25 mouse cellular contexts compared by ENCODE assay signal in genomic region chr17:12728536-12728935, GRCm38 (mm10). TPM values are rescaled to one million over a fixed set of nuclear protein-coding genes. Genes with fewer than 3 reads are reported as not detected.
DNase-seq lines count a peak whose midpoint lies in the region; ATAC-seq lines count a peak whose summit lies in the region.
"Had no signal": no experiment of that assay in that cellular context is flagged by ENCODE, and none has a peak within 500 bp of the region (broad histone marks: within the 10 kb centered on the region; RNA-seq: fewer than 3 reads in every experiment).

No protein-coding gene starts in this region.

- H3K9ac ChIP-seq in forebrain, embryonic 14.5 days (ENCODE audit: low read length), result no peak overlapping the region
- no peak overlapping the region for H3K9ac ChIP-seq in forebrain, embryonic 11.5 days (ENCODE audit: low read length)
- no peak overlapping the region for H3K9ac ChIP-seq in hindbrain, embryonic 16.5 days (ENCODE audit: low read depth, low read length)
- H3K9ac ChIP-seq in hindbrain, embryonic 13.5 days, result no peak overlapping the region
- H3K9ac ChIP-seq: liver, embryonic 15.5 days; lung, embryonic 15.5 days; midbrain, embryonic 15.5 days had no signal

- peaks cover 6% of the 10 kb centered on the region; the same call in 1 of the 2 replicates for H3K4me1 ChIP-seq in forebrain, embryonic 14.5 days (ENCODE audit: control insufficient read depth, insufficient read depth, low read length)
- H3K4me1 ChIP-seq in forebrain, embryonic 11.5 days (replicated peaks; ENCODE audit: control insufficient read depth, insufficient read depth, low read length), result no peaks in the 10 kb centered on the region
- peaks cover 14% of the 10 kb centered on the region for H3K4me1 ChIP-seq in hindbrain, embryonic 16.5 days (ENCODE audit: control insufficient read depth, insufficient read depth, low read depth, low read length)
- H3K4me1 ChIP-seq in hindbrain, embryonic 13.5 days (replicated peaks), result peaks cover 30% of the 10 kb centered on the region
- H3K4me1 ChIP-seq: forebrain, embryonic 10.5 days; midbrain, embryonic 15.5 days had no signal

- peak; percentile 39 for DNase-seq in forebrain, embryonic 14.5 days (ENCODE audit: low spot score)
- no peak for DNase-seq in forebrain, embryonic 11.5 days (ENCODE audit: low spot score)
- peak; percentile 76 for DNase-seq in adipocyte (ENCODE audit: low spot score)
- DNase-seq in cerebellum, postnatal 14 days, result peak; percentile 65 to 66
- no peak for DNase-seq in ovary, postnatal 14 days (ENCODE audit: low spot score)
- DNase-seq: adrenal gland, adult 8-10 months; gastrocnemius, postnatal 25 days; heart, postnatal 14 days; liver; lung, postnatal 36 days; right cerebral cortex, adult 18-20 months; right cerebral cortex, postnatal 4 days; thymus, postnatal 4 days had no signal

- no peaks in the 10 kb centered on the region for H3K27me3 ChIP-seq in forebrain, embryonic 14.5 days (replicated peaks; ENCODE audit: control insufficient read depth, insufficient read depth, low read length)
- no peaks in the 10 kb centered on the region for H3K27me3 ChIP-seq in forebrain, embryonic 11.5 days (ENCODE audit: control insufficient read depth, insufficient read depth, low read length)
- H3K27me3 ChIP-seq in hindbrain, embryonic 16.5 days (replicated peaks; ENCODE audit: control insufficient read depth, insufficient read depth, low read length), result no peaks in the 10 kb centered on the region
- H3K27me3 ChIP-seq in hindbrain, embryonic 13.5 days, result no peaks in the 10 kb centered on the region
- H3K27me3 ChIP-seq: lung, embryonic 15.5 days; midbrain, embryonic 15.5 days had no signal

- no peak for ATAC-seq in forebrain, embryonic 14.5 days
- no peak for ATAC-seq in forebrain, embryonic 11.5 days (replicated peaks; ENCODE audit: low FRiP score)
- 0 out of 2 replicates have a peak, but pooled peaks have one; percentile 24 for ATAC-seq in hindbrain, embryonic 16.5 days
- no peak for ATAC-seq in hindbrain, embryonic 13.5 days (ENCODE audit: low FRiP score)
- ATAC-seq in megakaryocyte, adult 5-6 weeks (ENCODE audit: poor library complexity, severe bottlenecking), result no peak
- ATAC-seq: intestine, postnatal 0 days; midbrain, embryonic 15.5 days had no signal

- H3K4me2 ChIP-seq in forebrain, embryonic 14.5 days (ENCODE audit: low read length), result no peak overlapping the region
- no peak overlapping the region for H3K4me2 ChIP-seq in forebrain, embryonic 11.5 days (ENCODE audit: low read depth, low read length, severe bottlenecking)
- H3K4me2 ChIP-seq in hindbrain, embryonic 16.5 days (ENCODE audit: low read length), result no peak overlapping the region
- no peak overlapping the region for H3K4me2 ChIP-seq in hindbrain, embryonic 13.5 days
- H3K4me2 ChIP-seq: liver, embryonic 15.5 days; lung, embryonic 15.5 days; midbrain, embryonic 15.5 days had no signal

- H3K4me3 ChIP-seq in forebrain, embryonic 14.5 days (ENCODE audit: low read depth, low read length), result no peak overlapping the region
- H3K4me3 ChIP-seq in forebrain, embryonic 11.5 days (ENCODE audit: low read depth, low read length), result no peak overlapping the region
- H3K4me3 ChIP-seq in hindbrain, embryonic 16.5 days (ENCODE audit: low read length), result no peak overlapping the region
- no peak overlapping the region for H3K4me3 ChIP-seq in hindbrain, embryonic 13.5 days
- H3K4me3 ChIP-seq: forebrain, embryonic 10.5 days; left cerebral cortex, adult 2 months; limb, embryonic 10.5 days; liver, embryonic 15.5 days; lung, embryonic 15.5 days; midbrain, embryonic 15.5 days had no signal

- H3K9me3 ChIP-seq in forebrain, embryonic 14.5 days (replicated peaks; ENCODE audit: control insufficient read depth, low read length), result no peaks in the 10 kb centered on the region
- H3K9me3 ChIP-seq in forebrain, embryonic 11.5 days (ENCODE audit: control insufficient read depth, low read length), result no peaks in the 10 kb centered on the region
- H3K9me3 ChIP-seq in hindbrain, embryonic 16.5 days (ENCODE audit: control insufficient read depth, low read length), result no peaks in the 10 kb centered on the region
- no peaks in the 10 kb centered on the region for H3K9me3 ChIP-seq in hindbrain, embryonic 13.5 days
- H3K9me3 ChIP-seq: forebrain, embryonic 10.5 days; limb, embryonic 10.5 days; liver, embryonic 15.5 days; lung, embryonic 15.5 days; midbrain, embryonic 15.5 days had no signal

- 42% methylated on average over 1 of the region's 1 CpGs for WGBS in forebrain, embryonic 14.5 days
- WGBS in forebrain, embryonic 11.5 days, result 72% methylated on average over 1 of the region's 1 CpGs
- 40% methylated on average over 1 of the region's 1 CpGs for WGBS in hindbrain, embryonic 16.5 days
- WGBS in hindbrain, embryonic 13.5 days, result 39% methylated on average over 1 of the region's 1 CpGs

- peaks cover 55% of the 10 kb centered on the region for H3K36me3 ChIP-seq in forebrain, embryonic 14.5 days (ENCODE audit: control insufficient read depth, insufficient read depth, low read length)
- H3K36me3 ChIP-seq in forebrain, embryonic 11.5 days (ENCODE audit: control insufficient read depth, insufficient read depth, low read length), result peaks cover under 1% of the 10 kb centered on the region; the same call in 1 of the 2 replicates
- peaks cover 11% of the 10 kb centered on the region for H3K36me3 ChIP-seq in hindbrain, embryonic 16.5 days (ENCODE audit: control insufficient read depth, insufficient read depth, low read length)
- H3K36me3 ChIP-seq in hindbrain, embryonic 13.5 days, result peaks cover 57% of the 10 kb centered on the region

- H3K27ac ChIP-seq in forebrain, embryonic 14.5 days (ENCODE audit: low read depth, low read length), result no peak overlapping the region
- H3K27ac ChIP-seq in forebrain, embryonic 11.5 days (ENCODE audit: low read depth, low read length), result no peak overlapping the region
- no peak overlapping the region for H3K27ac ChIP-seq in hindbrain, embryonic 16.5 days (ENCODE audit: low read depth, low read length)
- H3K27ac ChIP-seq in hindbrain, embryonic 13.5 days, result no peak overlapping the region
- H3K27ac ChIP-seq: forebrain, embryonic 10.5 days; left cerebral cortex, adult 2 months; limb, embryonic 10.5 days; liver, embryonic 15.5 days; lung, embryonic 15.5 days; midbrain, embryonic 15.5 days had no signal

RNA-seq across cellular contexts. Expression of gene Igf2r, which starts 40.9 kb away (rescaled TPM):
- 9.6 and 10.9 TPM in 2 replicates for polyA plus RNA-seq in forebrain, embryonic 14.5 days (2014; fragmentation: Nextera tagmentation; extraction: Ambion mirVana)
- polyA plus RNA-seq in forebrain, embryonic 11.5 days (2014; fragmentation: Nextera tagmentation; extraction: Ambion mirVana), result 21.0 and 21.7 TPM in 2 replicates
- 6.4 and 10.1 TPM in 2 replicates for polyA plus RNA-seq in hindbrain, embryonic 16.5 days (2015; fragmentation: Nextera tagmentation; extraction: Ambion mirVana)
- 12.3 and 12.5 TPM in 2 replicates for polyA plus RNA-seq in hindbrain, embryonic 13.5 days (2015; fragmentation: Nextera tagmentation; extraction: Ambion mirVana)
- 0.69 and 1.9 TPM in 2 replicates for total RNA-seq in megakaryocyte, adult 5-6 weeks (2015)
- 3.7 and 5.7 TPM in 2 replicates for total RNA-seq in megakaryocyte, adult 5-6 weeks (2017)

RNA-seq across cellular contexts. Expression of gene Slc22a1, which starts 52.9 kb away (rescaled TPM):
- polyA plus RNA-seq in forebrain, embryonic 14.5 days (2014; fragmentation: Nextera tagmentation; extraction: Ambion mirVana), result not detected in 2 replicates
- not detected in 2 replicates for polyA plus RNA-seq in forebrain, embryonic 11.5 days (2014; fragmentation: Nextera tagmentation; extraction: Ambion mirVana)
- polyA plus RNA-seq in hindbrain, embryonic 16.5 days (2015; fragmentation: Nextera tagmentation; extraction: Ambion mirVana), result not detected in 2 replicates
- polyA plus RNA-seq in hindbrain, embryonic 13.5 days (2015; fragmentation: Nextera tagmentation; extraction: Ambion mirVana), result not detected in 2 replicates
- total RNA-seq in megakaryocyte, adult 5-6 weeks (2015), result not detected in 2 replicates
- total RNA-seq in megakaryocyte, adult 5-6 weeks (2017), result not detected in 2 replicates
- total RNA-seq: gastrocnemius, postnatal 25 days had no signal
- polyA plus RNA-seq: embryonic facial prominence, embryonic 11.5 days; forebrain, embryonic 10.5 days; limb, embryonic 10.5 days; midbrain, embryonic 15.5 days; neural tube, embryonic 14.5 days had no signal

Comparison
In these comparisons a context has a peak if more than half of its experiments do, and no peak if none do; other contexts are left out.
1. DNase-seq: peak in forebrain, embryonic 14.5 days (single experiment), adipocyte (single experiment) and cerebellum, postnatal 14 days (2 of 2); none in forebrain, embryonic 11.5 days (single experiment) and ovary, postnatal 14 days (single experiment).